Mouse (Mus musculus) C2C12 (cell line): Measurements from ENCODE around the gene Nlk.

ENCODE experiments used
- CEBPB ChIP-seq: IDR thresholded peaks from one replicate; pipeline ENCODE4 v1.6.1; 2011; ENCODE audit warnings: low read depth, mild to moderate bottlenecking, control low read depth, moderate library complexity
- CTCF ChIP-seq: IDR thresholded peaks from one replicate; pipeline ENCODE4 v1.5.1; 2011; ENCODE audit not compliant: control insufficient read depth, insufficient read depth, insufficient read length
- MAX ChIP-seq: IDR thresholded peaks from one replicate; pipeline ENCODE4 v1.6.1; 2011; ENCODE audit warnings: mild to moderate bottlenecking, control low read depth
- USF1 ChIP-seq: IDR thresholded peaks from one replicate; pipeline ENCODE4 v1.6.1; 2011; ENCODE audit warnings: low read depth, mild to moderate bottlenecking, control low read depth, moderate library complexity

DNA sequence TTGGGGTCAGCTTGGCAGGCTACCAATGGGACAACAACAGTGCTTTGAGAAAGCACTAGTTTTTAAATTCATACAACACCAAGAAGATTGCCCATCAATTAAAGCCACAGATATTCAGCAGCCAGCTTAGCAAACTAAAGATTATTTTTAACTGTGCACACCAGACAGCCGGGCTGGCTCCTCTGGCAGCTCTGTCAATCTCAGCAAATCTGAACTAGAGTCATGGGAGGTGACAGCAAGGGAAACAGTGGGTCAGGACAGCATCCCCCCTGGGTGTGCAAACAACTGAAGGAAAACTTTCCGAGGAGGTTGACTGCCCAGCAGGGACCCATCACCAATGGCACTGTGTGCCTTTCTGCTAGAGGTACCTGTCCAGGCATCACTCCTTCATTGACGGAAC, 45.3 kb upstream of the Nlk start:
- TF ChIP-seq CTCF (no peak), CEBPB (no peak), USF1 (no peak), MAX (no peak)
